Comparison of ENCODE assay signal across 8 mouse cellular contexts in genomic region chr5:125339108-125339751, GRCm38 (mm10). TPM values are rescaled to one million over a fixed set of nuclear protein-coding genes. Genes with fewer than 3 reads are reported as not detected.
DNase-seq lines count a peak whose midpoint lies in the region; ATAC-seq and TF ChIP-seq lines count a peak whose summit lies in the region.

No protein-coding gene starts in this region.

- WGBS in neural tube, embryonic 11.5 days: 2% methylated on average over 18 of the region's 18 CpGs

- peak; percentile 48 for ATAC-seq in common myeloid progenitor, adult 5-6 weeks (replicated peaks; ENCODE audit: low read depth, poor library complexity, severe bottlenecking)
- no peak for ATAC-seq in neural tube, embryonic 11.5 days (ENCODE audit: insufficient read depth, low FRiP score, low TSS enrichment)

- no peak for TF ChIP-seq CTCF in left cerebral cortex, adult 2 months (IDR thresholded peaks at IDR 0.05)

- H3K4me2 ChIP-seq in neural tube, embryonic 11.5 days (ENCODE audit: low read depth): peak overlapping the region; percentile 95

- intact Hi-C loops in left cerebral cortex, adult 2 months (cut with DNase I): no loop called here

- peak in 1 of 2 experiments; percentile 20 for DNase-seq in left cerebral cortex, adult 2 months (ENCODE audit: extremely low spot score in 1 of 2, low spot score in 2 of 2)
- no peak for DNase-seq in left cerebral cortex, adult 8-10 months (ENCODE audit: low spot score in 2 of 2)
- peak; percentile 45 to 67 for DNase-seq in heart, adult 9 months (ENCODE audit: low spot score in 2 of 2)
- peak; percentile 43 for DNase-seq in kidney, adult 9 months
- DNase-seq in lung, adult 18-20 months: peak; percentile 63 to 73
- peak; percentile 40 for DNase-seq in neural tube, embryonic 11.5 days (ENCODE audit: low spot score)
- peak; percentile 55 for DNase-seq in thymus, postnatal 4 days

- no peaks in the 10 kb centered on the region for H3K36me3 ChIP-seq in neural tube, embryonic 11.5 days (ENCODE audit: control insufficient read depth, insufficient read depth, low read length)

- no peak overlapping the region for H3K9ac ChIP-seq in neural tube, embryonic 11.5 days (ENCODE audit: low read length)

- H3K4me3 ChIP-seq in left cerebral cortex, adult 2 months: peak overlapping the region; percentile 73
- H3K4me3 ChIP-seq in neural tube, embryonic 11.5 days (ENCODE audit: low read depth, low read length): peak overlapping the region; percentile 62

- peaks cover 15% of the 10 kb centered on the region; the same call in 1 of the 2 replicates for H3K4me1 ChIP-seq in neural tube, embryonic 11.5 days (ENCODE audit: control insufficient read depth, insufficient read depth, low read length)

- peak overlapping the region; percentile 55; the same call in 1 of the 2 replicates for H3K27ac ChIP-seq in left cerebral cortex, adult 2 months
- H3K27ac ChIP-seq in neural tube, embryonic 11.5 days (ENCODE audit: low read depth, low read length): no peak overlapping the region

- 0 out of 2 replicates have a peak, but pooled peaks cover 3% of the 10 kb centered on the region for H3K27me3 ChIP-seq in neural tube, embryonic 11.5 days (ENCODE audit: control insufficient read depth, insufficient read depth, low read length)

- no peaks in the 10 kb centered on the region for H3K9me3 ChIP-seq in neural tube, embryonic 11.5 days (ENCODE audit: control insufficient read depth, low read length)

RNA-seq across cellular contexts. Expression of gene Scarb1, which starts 1.7 kb away (rescaled TPM):
- 10 to 100 TPM; 24.4 to 29.6 TPM for total RNA-seq in left cerebral cortex, adult 2 months (2021)
- 10 to 100 TPM; 28.6 to 34.9 (median 30.0) TPM for total RNA-seq in left cerebral cortex, adult 8-10 months (2022)
- 34.5 and 51.2 TPM in 2 replicates for total RNA-seq in common myeloid progenitor, adult 5-6 weeks (2017)
- 22.2 and 28.3 TPM in 2 replicates for polyA plus RNA-seq in neural tube, embryonic 11.5 days (2014; fragmentation: Nextera tagmentation; extraction: Ambion mirVana)

RNA-seq across cellular contexts. Expression of gene Gm10382, which starts 49.9 kb away (rescaled TPM):
- under 1 TPM; 0.28 to 0.48 TPM for total RNA-seq in left cerebral cortex, adult 2 months (2021)
- under 1 TPM in 2 of 4 experiments, not detected in 2; 0.39 to 0.51 TPM for total RNA-seq in left cerebral cortex, adult 8-10 months (2022)
- total RNA-seq in common myeloid progenitor, adult 5-6 weeks (2017): 1.2 TPM in 1 of 2 replicates, not detected in the other
- 0.46 TPM in 1 of 2 replicates, not detected in the other for polyA plus RNA-seq in neural tube, embryonic 11.5 days (2014; fragmentation: Nextera tagmentation; extraction: Ambion mirVana)

RNA-seq across cellular contexts. Expression of gene Ubc, which starts 50.8 kb away (rescaled TPM):
- 100 to 1,000 TPM; 846 to 851 TPM for total RNA-seq in left cerebral cortex, adult 2 months (2021)
- total RNA-seq in left cerebral cortex, adult 8-10 months (2022): 100 to 1,000 TPM; 799 to 904 (median 900) TPM
- total RNA-seq in common myeloid progenitor, adult 5-6 weeks (2017): 252 and 273 TPM in 2 replicates
- 1,090 and 1,143 TPM in 2 replicates for polyA plus RNA-seq in neural tube, embryonic 11.5 days (2014; fragmentation: Nextera tagmentation; extraction: Ambion mirVana)

Comparison
In these comparisons a context has a peak if more than half of its experiments do, and no peak if none do; other contexts are left out.
1. DNase-seq: peak in heart, adult 9 months (2 of 2), kidney, adult 9 months (single experiment), lung, adult 18-20 months (2 of 2), neural tube, embryonic 11.5 days (single experiment) and thymus, postnatal 4 days (single experiment); none in left cerebral cortex, adult 8-10 months (0 of 2).